8 mouse cellular contexts compared by ENCODE assay signal in the genomic region with DNA sequence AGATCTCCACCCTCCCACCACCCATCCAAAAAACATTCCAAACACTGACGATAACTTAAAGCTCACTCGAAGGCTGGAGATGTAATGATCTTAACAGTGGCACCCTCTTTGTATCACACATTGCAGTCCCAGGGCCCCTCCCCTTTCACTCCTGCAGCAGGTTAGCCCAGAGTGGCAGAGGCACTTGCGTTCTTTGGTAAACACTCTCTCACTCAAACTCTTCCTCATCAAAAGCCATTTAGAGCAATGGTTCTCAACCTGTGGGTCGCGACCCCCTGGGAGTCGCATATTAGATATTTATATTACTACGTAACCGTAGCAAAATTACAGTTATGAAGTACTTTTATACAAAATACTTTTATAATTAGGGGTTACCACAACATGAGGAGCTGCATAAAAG. TPM values are rescaled to one million over a fixed set of nuclear protein-coding genes. Genes with fewer than 3 reads are reported as not detected.
DNase-seq lines count a peak whose midpoint lies in the region; ATAC-seq and TF ChIP-seq lines count a peak whose summit lies in the region.

No protein-coding gene starts in this region.

- WGBS in hindbrain, embryonic 14.5 days: 52% methylated on average over 8 of the region's 8 CpGs

- TF ChIP-seq CTCF in layer of hippocampus, adult 2 months (conservative IDR thresholded peaks at IDR 0.05): no peak

- no peaks in the 10 kb centered on the region for H3K27me3 ChIP-seq in hindbrain, embryonic 14.5 days (ENCODE audit: control insufficient read depth, insufficient read depth, low read length)
- H3K27me3 ChIP-seq in splenic B cell, adult 2 months (ENCODE audit: control insufficient read depth, insufficient read depth, low read length, poor library complexity, severe bottlenecking): no peaks in the 10 kb centered on the region

- peak overlapping the region; percentile 99 for H3K4me3 ChIP-seq in layer of hippocampus, adult 2 months
- peak overlapping the region; percentile 90 for H3K4me3 ChIP-seq in brown adipose tissue, adult 24 weeks (ENCODE audit: insufficient read depth, low read depth, low read length)
- peak overlapping the region; percentile 83 for H3K4me3 ChIP-seq in hindbrain, embryonic 14.5 days (replicated peaks; ENCODE audit: low read length)

- no peaks in the 10 kb centered on the region for H3K36me3 ChIP-seq in hindbrain, embryonic 14.5 days (replicated peaks; ENCODE audit: control insufficient read depth, insufficient read depth)
- H3K36me3 ChIP-seq in splenic B cell, adult 2 months (ENCODE audit: control insufficient read depth, insufficient read depth, low read length, poor library complexity, severe bottlenecking): no peaks in the 10 kb centered on the region; the same call in 1 of the 2 replicates

- H3K27ac ChIP-seq in layer of hippocampus, adult 2 months: peak overlapping the region; percentile 85; the same call in 1 of the 2 replicates
- no peak overlapping the region for H3K27ac ChIP-seq in brown adipose tissue, adult 24 weeks (replicated peaks; ENCODE audit: low read depth, low read length)
- no peak overlapping the region for H3K27ac ChIP-seq in hindbrain, embryonic 14.5 days

- peak overlapping the region; percentile 92 for H3K4me2 ChIP-seq in hindbrain, embryonic 14.5 days (replicated peaks)

- peak overlapping the region; percentile 79 for H3K9ac ChIP-seq in hindbrain, embryonic 14.5 days

- H3K4me1 ChIP-seq in brown adipose tissue, adult 24 weeks (ENCODE audit: control insufficient read depth, insufficient read depth, insufficient read length, low read length): peaks cover 7% of the 10 kb centered on the region; the same call in 1 of the 2 replicates
- H3K4me1 ChIP-seq in hindbrain, embryonic 14.5 days (replicated peaks; ENCODE audit: control insufficient read depth, insufficient read depth, low read length): peaks cover 12% of the 10 kb centered on the region

- ATAC-seq in hindbrain, embryonic 14.5 days (ENCODE audit: low FRiP score): no peak

- H3K9me3 ChIP-seq in hindbrain, embryonic 14.5 days (ENCODE audit: control insufficient read depth, low read length): no peaks in the 10 kb centered on the region

- DNase-seq in layer of hippocampus, adult 2 months (ENCODE audit: low spot score in 2 of 2): no peak
- DNase-seq in layer of hippocampus, postnatal 10 days (ENCODE audit: low spot score in 2 of 2): no peak
- DNase-seq in hindbrain, embryonic 14.5 days (ENCODE audit: low spot score): no peak
- peak; percentile 9 for DNase-seq in lung, postnatal 10 days
- peak; percentile 4 for DNase-seq in splenic B cell, adult 2 months (ENCODE audit: low read depth, low spot score)
- no peak for DNase-seq in right cerebral cortex, adult 18-20 months
- no peak for DNase-seq in ovary, postnatal 10 days (ENCODE audit: low spot score)

RNA-seq across cellular contexts. Expression of gene Mindy3, which starts 1.1 kb away (rescaled TPM):
- 100 to 1,000 TPM in 1 of 2 experiments, 10 to 100 TPM in 1; 98.4 to 111 TPM for total RNA-seq in layer of hippocampus, adult 2 months (2021)
- total RNA-seq in layer of hippocampus, postnatal 10 days (2021): 10 to 100 TPM; 93.8 to 97.2 TPM
- 31.1 and 38.9 TPM in 2 replicates for polyA plus RNA-seq in brown adipose tissue, adult 24 weeks (2012; ENCODE audit: insufficient read depth, insufficient read length, missing spikeins)
- 56.2 and 64.7 TPM in 2 replicates for polyA plus RNA-seq in hindbrain, embryonic 14.5 days (2014; fragmentation: Nextera tagmentation; extraction: Ambion mirVana)

Comparison
In these comparisons a context has a peak if more than half of its experiments do, and no peak if none do; other contexts are left out.
1. DNase-seq: peak in lung, postnatal 10 days (single experiment) and splenic B cell, adult 2 months (single experiment); none in layer of hippocampus, adult 2 months (0 of 2), layer of hippocampus, postnatal 10 days (0 of 2), hindbrain, embryonic 14.5 days (single experiment), right cerebral cortex, adult 18-20 months (single experiment) and ovary, postnatal 10 days (single experiment).
2. Peak in every context shown above with its lines, with median percentiles within 50 percentile points of each other: H3K4me3 ChIP-seq.